Mouse (Mus musculus): ENCODE data around the gene Tmem252. TPM values are rescaled to one million over a fixed set of nuclear protein-coding genes. Genes with fewer than 3 reads are reported as not detected.

The Tmem252 gene
- total RNA-seq (2021) = under 1 TPM; 0.30 to 0.43 TPM

DNA sequence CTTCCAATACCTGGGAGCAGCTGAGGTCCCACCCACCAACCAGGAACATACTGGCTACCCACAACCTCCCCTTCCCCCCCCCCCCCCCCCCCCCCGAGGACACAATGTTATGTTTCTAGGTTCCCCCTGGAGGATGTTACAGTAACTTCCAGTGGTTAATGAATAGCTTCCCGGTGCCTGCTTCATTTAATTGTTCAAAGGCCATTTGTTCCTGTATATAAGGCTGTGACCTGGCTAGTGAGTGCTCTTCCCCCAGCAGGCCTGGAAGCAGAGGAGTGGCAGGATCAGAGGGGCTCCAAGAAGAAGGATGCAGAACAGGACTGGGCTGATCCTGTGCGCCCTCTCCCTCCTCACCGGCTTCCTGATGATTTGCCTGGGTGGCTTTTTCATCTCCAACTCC lies at the start of gene Tmem252:
Gene Tmem252 (plus strand): TSS at position 247 of the 400 bp plus-strand sequence.
- no peak for DNase-seq (ENCODE audit: low spot score in 2 of 2)
- intact Hi-C loops (cut with DNase I) = no loop called here

DNA sequence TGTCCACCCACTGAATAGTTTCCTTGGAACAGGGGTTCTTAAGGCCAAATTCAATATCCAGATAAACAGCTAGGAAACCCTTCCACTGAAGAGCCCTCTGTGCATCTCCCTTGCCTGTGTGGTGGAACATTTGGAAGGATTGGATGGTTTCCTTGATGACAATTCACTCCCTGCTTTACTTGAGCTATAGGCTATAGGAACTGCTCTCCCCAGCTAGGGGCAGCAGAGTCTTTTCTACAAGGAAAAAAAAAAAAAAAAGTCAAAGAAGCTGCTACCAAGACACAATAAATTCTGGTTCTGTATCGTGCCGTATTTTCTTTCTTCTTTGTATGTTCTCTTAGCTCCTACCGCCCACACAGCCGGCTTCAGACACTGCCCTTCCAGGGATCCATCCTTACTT lies 45.8 kb upstream of the Tmem252 start:
- no peak for DNase-seq (ENCODE audit: low spot score in 2 of 2)
- intact Hi-C loops (cut with DNase I) = no loop called here

DNA sequence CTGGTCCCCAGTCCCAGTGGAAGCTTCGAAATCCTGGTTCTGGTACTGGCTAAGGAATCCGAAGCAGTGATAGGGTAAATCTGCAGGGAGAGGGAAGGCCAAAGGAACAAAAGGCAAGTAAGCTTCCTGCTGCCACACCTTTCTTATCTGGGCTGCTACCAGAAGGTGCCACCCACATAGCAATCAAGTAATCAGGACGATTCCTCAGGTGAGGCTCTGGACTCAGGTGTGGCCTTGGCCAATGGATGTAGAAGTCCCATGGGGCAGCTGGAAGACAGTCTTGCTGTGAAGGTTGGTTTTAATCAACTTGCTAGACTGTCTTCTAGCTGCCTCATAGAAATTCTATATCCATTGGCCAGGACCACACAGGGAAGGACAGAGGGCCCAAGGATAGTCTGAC lies 40.8 kb upstream of the Tmem252 start:
- no peak for DNase-seq (ENCODE audit: low spot score in 2 of 2)
- intact Hi-C loops (cut with DNase I) = loop anchor here (5.0 kb wide), 2 partner anchors 69 to 254 kb away; no protein-coding TSS in a partner anchor

DNA sequence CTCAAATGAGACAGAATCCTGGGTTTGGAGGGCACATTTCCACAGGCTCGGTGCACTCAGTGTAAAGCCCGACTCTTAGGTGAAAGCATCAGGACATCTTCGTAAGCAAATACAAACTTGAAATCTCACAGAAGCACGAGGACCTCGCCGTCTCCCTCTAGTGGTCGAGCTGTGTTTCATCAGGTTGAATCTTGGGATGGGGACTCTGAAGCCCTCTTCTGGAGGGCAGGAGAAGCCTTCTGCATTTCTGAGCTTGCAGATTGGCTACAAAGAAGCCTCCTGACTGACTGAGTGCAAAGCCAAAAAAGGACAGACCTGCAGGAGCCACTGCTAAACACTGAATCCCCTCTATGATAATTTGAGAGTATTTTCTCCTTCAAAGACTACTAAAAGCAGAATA lies 39.2 kb upstream of the Tmem252 start:
- peak; percentile 54 to 79 for DNase-seq (ENCODE audit: low spot score in 2 of 2)
- intact Hi-C loops (cut with DNase I) = loop anchor here (1.0 to 5.0 kb wide), 4 partner anchors 68 to 333 kb away; no protein-coding TSS in a partner anchor

DNA sequence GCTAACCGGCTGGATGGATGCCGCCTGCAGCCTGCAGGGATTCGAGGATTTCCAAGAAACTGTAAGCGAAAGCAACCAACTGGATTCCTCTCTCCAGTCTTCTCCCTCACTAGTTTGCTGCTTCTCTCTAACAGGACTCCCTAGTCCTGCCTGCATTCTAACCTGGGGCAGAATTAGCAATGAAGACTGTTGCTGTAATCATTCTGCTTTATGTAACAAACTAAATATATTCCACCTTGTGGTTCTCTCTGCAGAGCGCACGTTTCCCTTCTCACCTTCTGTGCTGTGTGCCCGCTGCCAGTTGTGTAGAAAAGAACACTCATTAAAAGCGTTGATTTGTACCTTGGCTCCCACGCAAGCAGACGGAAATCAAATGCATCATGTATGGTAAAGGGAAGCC lies 37.2 kb upstream of the Tmem252 start:
- DNase-seq (ENCODE audit: low spot score in 2 of 2) = peak; percentile 18 to 41
- intact Hi-C loops (cut with DNase I) = no loop called here

DNA sequence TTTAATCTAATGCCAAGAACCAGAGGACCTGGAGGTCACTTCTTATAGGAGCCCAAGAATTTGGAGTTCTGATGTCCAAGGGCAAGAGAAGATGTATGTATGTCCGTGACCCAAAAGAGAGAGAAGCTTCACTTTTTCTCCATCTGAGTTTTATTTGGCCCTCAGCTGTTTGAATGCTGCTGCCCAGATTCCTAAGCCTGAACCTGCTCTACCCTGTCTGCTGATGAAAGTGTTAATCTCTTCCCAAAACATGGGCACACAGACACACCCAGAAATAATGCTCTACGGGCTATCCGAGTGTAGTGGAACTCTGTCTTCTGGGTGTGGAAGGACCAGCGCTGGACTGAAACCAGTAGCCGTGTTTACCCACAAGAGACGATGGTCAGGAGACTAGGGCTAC lies 35.8 kb upstream of the Tmem252 start:
- intact Hi-C loops (cut with DNase I) = no loop called here
- no peak for DNase-seq (ENCODE audit: low spot score in 2 of 2)

DNA sequence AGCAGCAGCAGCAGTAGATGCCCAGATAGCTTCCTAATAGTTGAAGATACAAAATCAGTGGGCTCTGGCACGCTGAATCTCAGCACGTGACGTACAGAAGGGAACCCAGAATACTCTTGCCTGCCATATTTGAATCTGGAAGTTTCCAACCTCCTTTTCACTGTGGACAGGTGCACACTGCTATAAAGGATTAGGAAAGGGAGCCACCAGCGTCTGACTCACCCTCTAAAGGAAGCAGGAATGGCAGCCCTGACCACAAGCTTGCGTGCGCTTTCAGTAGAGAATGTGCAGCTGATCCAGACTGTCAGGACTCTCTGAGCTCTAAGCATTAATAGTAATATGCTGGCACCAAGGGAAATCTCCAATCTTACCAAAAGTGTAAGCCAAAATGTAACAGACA lies 32.8 kb upstream of the Tmem252 start:
- no peak for DNase-seq (ENCODE audit: low spot score in 2 of 2)
- intact Hi-C loops (cut with DNase I) = no loop called here

DNA sequence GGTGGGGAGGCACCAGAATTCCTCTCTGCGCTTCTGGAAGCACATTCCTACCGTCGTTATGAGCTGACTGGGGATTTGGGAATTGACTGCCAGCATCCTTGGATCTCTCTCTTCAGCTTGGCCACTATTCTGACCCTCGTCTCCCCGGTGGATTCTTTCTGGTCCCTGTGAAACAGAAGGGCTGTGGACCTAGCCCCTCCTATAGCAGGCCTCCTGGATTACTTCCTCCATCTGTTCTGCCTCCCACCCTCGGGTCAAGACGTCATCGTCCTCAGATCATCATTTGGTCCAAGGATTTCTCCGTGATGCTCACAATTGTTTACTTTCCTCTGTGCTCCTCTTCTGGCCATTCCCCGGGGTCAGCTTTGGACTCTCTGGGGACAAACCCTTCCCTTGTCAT lies 28.8 kb upstream of the Tmem252 start:
- no peak for DNase-seq (ENCODE audit: low spot score in 2 of 2)
- intact Hi-C loops (cut with DNase I) = no loop called here

DNA sequence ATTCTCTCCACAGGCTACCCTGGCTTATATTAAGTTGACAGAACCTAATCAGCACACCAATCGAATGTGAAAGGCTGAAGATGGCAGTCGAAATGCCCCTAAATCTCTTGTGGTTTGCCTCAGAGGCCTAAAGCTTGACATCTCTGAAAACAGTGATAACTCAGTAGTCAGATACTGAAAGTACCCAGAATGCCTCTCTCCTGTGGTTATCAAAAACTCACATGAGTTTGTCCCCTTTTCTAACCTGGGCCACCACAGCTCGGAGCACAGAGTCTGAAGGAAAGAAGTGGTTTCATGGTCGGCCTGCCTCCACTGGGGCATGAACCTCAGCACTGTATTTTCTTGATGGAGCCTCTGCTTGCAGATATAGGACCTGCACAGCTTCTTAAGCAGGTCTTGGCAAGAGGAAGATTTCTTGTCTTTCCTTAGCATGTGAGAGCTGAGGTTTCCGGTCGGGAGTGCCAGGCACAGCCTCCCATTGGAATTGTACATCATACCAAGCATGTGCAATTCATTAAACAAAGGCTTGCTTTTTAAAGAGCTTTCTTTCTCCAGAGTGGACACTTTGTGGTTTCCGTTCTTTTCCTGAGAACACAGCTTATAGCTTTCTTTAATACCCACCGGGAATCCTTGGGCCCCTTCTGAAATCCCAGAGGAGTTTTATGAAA lies 27.5 kb upstream of the Tmem252 start:
- no peak for DNase-seq (ENCODE audit: low spot score in 2 of 2)
- intact Hi-C loops (cut with DNase I) = no loop called here

DNA sequence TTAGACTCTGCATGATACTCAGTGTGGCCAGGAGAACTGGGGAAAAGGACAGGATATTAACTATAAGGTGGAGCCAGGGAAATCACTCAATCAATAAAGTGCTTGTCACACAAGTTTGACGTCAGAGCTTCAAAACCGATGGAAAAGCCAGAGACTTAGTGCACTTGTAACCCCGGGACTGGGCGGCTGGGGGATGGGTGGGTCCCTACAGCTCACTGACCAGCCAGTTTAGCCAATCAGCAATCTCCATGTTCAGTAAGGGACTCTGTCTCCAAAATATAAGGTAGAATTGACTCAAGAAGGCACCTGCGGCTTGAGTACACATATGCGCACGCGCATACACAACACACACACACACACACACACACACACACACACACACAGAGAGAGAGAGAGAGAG lies 25.8 kb upstream of the Tmem252 start:
- no peak for DNase-seq (ENCODE audit: low spot score in 2 of 2)
- intact Hi-C loops (cut with DNase I) = no loop called here

DNA sequence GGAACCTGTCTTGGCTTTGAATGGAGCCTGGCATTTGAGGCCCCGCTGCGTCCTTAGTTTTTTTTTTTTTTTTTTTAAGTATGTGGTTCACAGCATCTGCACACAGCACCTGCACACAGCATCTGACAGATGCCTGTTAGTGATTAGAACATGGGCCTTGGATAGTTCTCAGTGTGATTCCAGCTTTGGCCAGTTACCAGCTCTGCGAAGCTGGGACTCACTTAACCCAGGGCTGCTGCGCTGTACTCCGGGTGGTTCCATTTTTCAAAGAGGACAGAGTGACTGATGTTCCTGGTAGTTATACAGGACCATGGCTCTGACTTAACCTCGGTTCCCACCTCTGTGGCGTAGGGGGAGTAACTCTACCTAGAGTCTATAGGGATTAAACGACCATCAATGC lies 23.4 kb upstream of the Tmem252 start:
- intact Hi-C loops (cut with DNase I) = no loop called here
- DNase-seq (ENCODE audit: low spot score in 2 of 2) = no peak

DNA sequence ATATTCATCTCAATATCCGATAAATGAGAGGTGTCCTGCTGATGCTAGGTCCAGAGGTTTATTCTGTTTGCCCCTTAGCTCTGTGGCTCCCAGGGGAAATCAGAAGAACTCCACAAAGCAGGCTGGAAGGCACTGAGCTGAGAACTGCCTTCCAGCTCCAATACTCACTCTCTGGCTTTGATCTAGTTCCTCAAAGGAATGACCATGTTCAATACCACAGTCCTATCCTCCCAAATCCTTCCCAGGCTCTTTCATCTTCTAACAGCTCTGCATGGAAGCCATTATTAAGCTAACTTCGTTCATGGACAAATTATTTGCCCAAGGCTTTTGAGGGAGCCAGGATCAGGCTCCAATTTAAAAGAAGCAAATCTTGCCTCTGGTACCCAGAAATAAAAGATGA lies 22.2 kb upstream of the Tmem252 start:
- intact Hi-C loops (cut with DNase I) = no loop called here
- DNase-seq (ENCODE audit: low spot score in 2 of 2) = no peak

DNA sequence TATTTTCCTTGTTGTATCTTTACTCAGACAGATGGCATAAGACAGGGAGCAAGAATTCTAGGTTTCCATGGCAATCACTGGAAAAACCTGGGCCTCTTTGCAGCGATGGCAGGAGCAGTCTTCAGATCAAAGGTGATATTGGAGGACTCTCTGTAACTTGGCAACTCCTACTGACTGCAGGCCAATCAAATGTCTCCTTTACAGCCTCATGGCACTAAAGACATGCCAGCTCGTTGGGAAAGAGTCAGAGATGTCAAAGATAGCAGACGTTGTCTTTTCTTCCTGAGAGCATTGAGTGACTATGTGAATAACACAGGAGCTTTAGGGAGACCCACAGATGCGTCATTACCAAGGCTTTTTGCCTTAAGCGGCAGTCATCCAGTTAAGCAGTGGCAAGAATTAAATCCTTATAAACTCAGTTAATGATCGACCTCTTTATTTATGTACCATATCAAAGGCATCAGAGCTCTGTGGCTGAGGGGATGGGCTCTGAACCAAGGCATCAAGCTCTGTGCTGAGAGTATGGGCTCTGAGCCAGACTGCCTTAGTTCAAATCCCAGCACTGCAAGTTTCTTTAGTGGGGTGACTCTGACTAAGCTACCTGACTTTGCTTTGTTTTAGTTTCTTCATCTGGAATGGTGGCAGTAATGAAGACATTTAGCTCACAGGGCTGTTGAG lies 21.3 kb upstream of the Tmem252 start:
- DNase-seq (ENCODE audit: low spot score in 2 of 2) = no peak
- intact Hi-C loops (cut with DNase I) = no loop called here

DNA sequence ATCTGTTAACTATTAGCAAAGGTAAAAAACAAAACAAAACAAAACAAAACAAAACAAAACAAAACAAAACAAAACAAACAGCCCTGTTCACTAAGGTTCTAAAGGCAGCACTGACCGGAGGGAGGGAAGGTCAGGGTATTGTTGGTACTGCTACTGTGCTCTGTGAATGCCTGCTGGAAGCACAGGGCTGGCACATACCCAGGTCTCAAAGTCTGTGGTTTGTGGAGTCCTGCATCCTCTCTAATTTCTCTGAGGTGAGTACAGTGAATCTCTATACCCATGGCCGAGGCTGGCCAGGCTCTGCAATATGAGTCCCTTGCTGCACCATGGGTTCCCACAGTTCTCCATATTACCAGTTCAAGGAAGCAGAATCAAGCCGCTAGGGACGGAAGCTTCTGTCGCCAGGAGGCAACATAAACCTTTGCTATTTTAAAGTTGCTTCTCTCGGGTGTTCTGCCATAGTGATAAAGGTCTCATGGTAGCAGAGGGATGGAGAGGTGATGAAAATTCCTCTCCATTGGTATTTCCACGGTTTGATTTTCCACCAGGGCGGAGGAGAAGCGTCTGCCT lies 20.5 kb upstream of the Tmem252 start:
- DNase-seq (ENCODE audit: low spot score in 2 of 2) = no peak
- intact Hi-C loops (cut with DNase I) = no loop called here

DNA sequence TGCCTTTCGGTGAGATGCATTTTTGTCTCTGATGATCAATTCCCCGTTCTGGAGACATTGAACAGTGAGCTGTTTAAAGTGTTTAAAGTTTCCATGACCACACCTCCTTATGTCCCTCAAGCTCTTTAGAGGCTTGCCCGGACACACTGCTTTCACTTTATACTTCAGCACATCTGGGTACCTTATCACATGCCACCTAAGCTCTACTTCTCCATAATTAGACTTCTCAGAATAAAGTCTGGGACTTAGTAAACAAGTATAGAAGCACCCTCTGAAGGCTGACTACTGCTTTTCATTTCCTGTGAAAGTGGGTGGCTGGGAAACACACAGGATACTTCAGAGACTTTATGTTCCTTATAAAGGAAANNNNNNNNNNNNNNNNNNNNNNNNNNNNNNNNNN lies 16.8 kb upstream of the Tmem252 start:
- intact Hi-C loops (cut with DNase I) = no loop called here
- DNase-seq (ENCODE audit: low spot score in 2 of 2) = no peak

DNA sequence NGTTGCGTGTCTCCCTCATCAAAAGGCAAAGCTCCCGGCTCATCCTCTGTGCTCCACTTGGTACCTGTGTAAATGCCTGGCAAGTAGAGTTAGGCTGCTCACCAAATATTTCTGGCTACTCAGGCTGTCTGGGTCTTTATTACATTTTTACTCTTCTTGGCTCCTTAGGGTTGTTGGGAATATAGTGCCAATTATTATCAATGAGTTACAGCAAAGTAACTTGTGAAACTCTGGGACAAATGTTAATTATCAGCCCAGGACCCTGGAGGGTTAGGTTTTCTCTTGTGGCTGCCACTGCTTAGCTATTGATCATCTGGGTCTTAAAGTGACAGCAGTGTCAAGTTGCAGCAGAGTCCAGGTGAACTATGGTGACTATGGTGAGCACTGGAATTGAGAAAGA lies 11.5 kb upstream of the Tmem252 start:
- no peak for DNase-seq (ENCODE audit: low spot score in 2 of 2)
- intact Hi-C loops (cut with DNase I) = no loop called here

DNA sequence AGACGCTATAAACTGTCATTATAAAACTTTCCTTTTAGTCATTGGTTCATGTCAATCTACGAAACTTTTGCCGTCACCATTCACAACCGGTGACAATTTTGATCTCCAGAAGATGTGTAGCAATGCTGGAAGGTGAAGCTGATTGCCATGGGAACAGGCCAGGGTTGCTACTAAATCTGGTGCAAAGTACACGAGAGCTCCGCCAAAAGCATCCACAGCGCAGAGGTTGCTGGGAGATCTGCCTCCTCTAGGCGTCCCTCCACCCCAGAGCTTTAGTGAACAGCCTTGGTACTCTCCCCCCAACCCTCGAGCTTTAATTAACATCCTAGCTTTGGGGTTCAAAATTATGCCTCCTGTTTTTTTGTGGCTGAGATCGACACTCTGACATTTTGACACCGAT lies 8.0 kb upstream of the Tmem252 start:
- intact Hi-C loops (cut with DNase I) = no loop called here

DNA sequence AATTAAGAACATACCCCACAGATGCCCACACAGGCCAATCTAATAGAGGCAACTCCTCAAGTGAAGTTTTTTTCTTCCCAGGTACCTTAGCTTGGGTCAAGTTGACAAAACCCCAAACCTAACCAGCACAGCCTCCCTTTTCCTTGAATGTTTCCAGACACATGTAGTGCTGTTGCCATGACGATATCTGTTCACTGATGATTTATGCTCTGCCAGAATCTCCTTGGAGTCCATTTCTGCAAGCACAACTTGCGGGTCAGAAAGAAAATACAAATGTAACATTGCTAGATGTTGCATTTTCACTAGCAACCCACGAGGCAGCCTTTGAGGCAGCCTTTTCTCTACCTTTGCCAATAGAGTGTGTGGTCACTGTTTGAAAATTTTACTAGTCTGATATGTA lies 6.3 kb upstream of the Tmem252 start:
- no peak for DNase-seq (ENCODE audit: low spot score in 2 of 2)
- intact Hi-C loops (cut with DNase I) = no loop called here

More for the DNA sequence above, 8.0 kb upstream of the Tmem252 start:
- DNase-seq (ENCODE audit: low spot score in 2 of 2) = peak in 1 of 2 experiments; percentile 13

DNA sequence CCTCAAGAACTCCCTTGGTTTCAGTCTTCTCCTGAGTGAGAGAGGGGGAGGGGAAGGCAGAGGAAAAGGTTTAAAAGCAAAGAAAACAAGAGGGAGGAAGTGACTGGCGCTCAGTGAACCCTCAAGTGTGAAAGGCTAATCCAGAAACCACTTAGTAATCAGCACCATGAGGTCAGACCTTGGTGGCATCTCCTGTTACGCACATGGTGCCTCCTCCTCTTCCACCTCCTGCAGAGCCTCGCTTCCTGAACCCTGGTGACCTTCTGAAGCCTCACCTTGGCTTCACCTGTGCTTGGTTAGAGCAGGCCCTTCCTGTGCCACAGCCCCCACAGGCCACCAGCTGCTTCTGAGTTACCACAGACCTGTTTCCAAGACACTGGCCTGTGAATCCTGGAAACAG lies 2.2 kb upstream of the Tmem252 start:
- intact Hi-C loops (cut with DNase I) = no loop called here
- DNase-seq (ENCODE audit: low spot score in 2 of 2) = no peak

DNA sequence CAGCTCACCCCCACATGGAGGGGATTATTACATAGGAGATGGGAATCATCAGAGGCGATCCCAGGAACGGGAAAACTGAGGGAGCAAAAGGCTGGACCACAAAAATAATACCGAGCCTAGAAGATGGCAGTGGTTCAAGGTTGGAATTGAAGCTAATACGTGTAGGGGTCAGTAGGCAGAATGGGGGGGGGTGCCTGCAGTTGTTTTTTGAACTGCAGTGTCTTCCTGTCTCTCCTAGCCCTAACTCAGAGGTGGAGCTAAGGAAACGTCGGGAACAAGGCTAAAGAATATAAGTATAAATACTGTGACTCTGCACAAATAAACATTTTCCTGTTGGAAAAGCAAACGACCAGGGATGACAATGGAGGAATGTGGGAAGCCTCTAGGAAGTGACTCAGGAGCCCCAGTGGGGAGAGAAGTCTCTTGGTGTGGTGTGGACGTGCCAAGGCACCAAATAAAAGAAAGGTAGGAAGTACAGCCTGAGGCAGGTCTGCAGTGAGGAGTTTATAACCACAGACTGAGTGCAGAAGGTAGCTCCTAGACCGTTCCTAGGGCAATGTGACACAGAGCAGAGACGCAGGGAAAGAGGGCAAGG lies 1.3 kb upstream of the Tmem252 start:
- no peak for DNase-seq (ENCODE audit: low spot score in 2 of 2)
- intact Hi-C loops (cut with DNase I) = no loop called here

DNA sequence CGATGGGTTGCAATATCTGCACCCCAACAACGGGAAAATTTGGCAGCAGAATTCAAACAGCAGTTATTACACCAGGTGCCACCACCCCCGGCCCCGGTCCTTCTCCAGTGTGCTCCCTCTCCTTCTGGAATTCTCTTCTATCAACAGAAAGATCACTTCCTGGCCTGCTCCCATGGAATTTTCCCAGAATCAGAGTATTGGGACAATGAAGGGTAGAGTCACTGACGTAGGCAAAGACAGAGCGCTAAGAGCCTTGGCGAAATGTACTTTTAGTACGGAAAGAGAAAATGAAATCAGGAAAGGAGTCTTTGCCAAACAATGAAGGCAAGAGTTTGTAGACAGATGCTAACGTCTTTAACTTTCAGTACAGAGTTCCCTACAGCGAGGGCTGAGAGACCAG lies 477 bp upstream of the Tmem252 start:
- intact Hi-C loops (cut with DNase I) = no loop called here
- no peak for DNase-seq (ENCODE audit: low spot score in 2 of 2)

All from left cerebral cortex, postnatal 25 days (tissue).